Mouse (Mus musculus) forebrain, embryonic 16.5 days (tissue): ENCODE data around the gene Tyms. TPM values are rescaled to one million over a fixed set of nuclear protein-coding genes. Genes with fewer than 3 reads are reported as not detected.

ENCODE experiments used
- ATAC-seq: fragments of 200-750 bp; cut with Nextera tagmentation; 2 replicates; pipeline ENCODE4 v1.8.0; 2017; ENCODE audit warnings: mild to moderate bottlenecking, moderate library complexity
- H3K27ac ChIP-seq: fragments of 300-500 bp; sonication (generic); 2 replicates; pipeline ENCODE4 v1.5.1; 2014; ENCODE audit warnings: low read length, control low read depth
- H3K27me3 ChIP-seq: fragments of 300-500 bp; sonication (generic); replicated peaks from 2 replicates; pipeline ENCODE4 v1.6.1; 2014; ENCODE audit warnings: low read length; ENCODE audit not compliant: control insufficient read depth, insufficient read depth
- H3K36me3 ChIP-seq: fragments of 300-500 bp; sonication (generic); 2 replicates; pipeline ENCODE4 v1.6.1; 2014; ENCODE audit not compliant: control insufficient read depth, insufficient read depth
- H3K4me1 ChIP-seq: fragments of 300-500 bp; sonication (generic); replicated peaks from 2 replicates; pipeline ENCODE4 v1.6.1; 2014; ENCODE audit warnings: low read length; ENCODE audit not compliant: control insufficient read depth, insufficient read depth
- H3K4me2 ChIP-seq: fragments of 300-500 bp; sonication (generic); 2 replicates; pipeline ENCODE4 v1.6.1; 2014; ENCODE audit warnings: mild to moderate bottlenecking, low read length, control low read depth
- H3K4me3 ChIP-seq: fragments of 300-500 bp; sonication (generic); replicated peaks from 2 replicates; pipeline ENCODE4 v1.5.1; 2014; ENCODE audit warnings: mild to moderate bottlenecking, low read length, control low read depth
- H3K9ac ChIP-seq: fragments of 300-500 bp; sonication (generic); replicated peaks from 2 replicates; pipeline ENCODE4 v1.6.1; 2014; ENCODE audit warnings: low read depth, low read length, control low read depth
- H3K9me3 ChIP-seq: fragments of 300-500 bp; sonication (generic); 2 replicates; pipeline ENCODE4 v1.6.1; 2016; ENCODE audit warnings: low read length; ENCODE audit not compliant: control insufficient read depth
- WGBS: fragments of 180-500 bp; shearing (Covaris S2); extraction: QIAGEN DNeasy Blood & Tissue Kit; methylation state at CpG from one replicate; pipeline ENCODE4 v1.1.7; 2014; 5-methylcytosine and 5-hydroxymethylcytosine counted together
- polyA plus RNA-seq: library from polyadenylated mRNA; unstranded; fragments of >200 nt; fragmentation: Nextera tagmentation; extraction: Ambion mirVana; gene quantifications from 2 replicates; pipeline ENCODE4 v1.2.1, GENCODE M21; 2015

Gene Tyms
- polyA plus RNA-seq, result 84.3 and 95.4 TPM in 2 replicates

GRCm38 (mm10) chr5:30072825-30073821 lies at the start of gene Tyms:
Gene Tyms, minus strand, starts transcription at chr5:30073617.
- H3K36me3 ChIP-seq, result no peaks in the 10 kb centered on the region
- H3K4me3 ChIP-seq, result peak within 1 kb of the TSS; percentile 85
- peak within 1 kb of the TSS; percentile 90 for H3K4me2 ChIP-seq
- peak; percentile 95 for ATAC-seq
- no peaks in the 10 kb centered on the region for H3K27me3 ChIP-seq
- WGBS, result under 1% methylated on average over 45 of the region's 45 CpGs
- H3K9me3 ChIP-seq, result no peaks in the 10 kb centered on the region
- peak within 1 kb of the TSS; percentile 72 for H3K9ac ChIP-seq
- H3K27ac ChIP-seq, result peak within 1 kb of the TSS; percentile 80
- H3K4me1 ChIP-seq, result peaks cover 13% of the 10 kb centered on the region

GRCm38 (mm10) chr5:30122481-30122880 lies 49.1 kb upstream of the Tyms start:
- no peak overlapping the region for H3K9ac ChIP-seq
- H3K36me3 ChIP-seq, result peaks cover 54% of the 10 kb centered on the region
- no peak for ATAC-seq
- H3K27ac ChIP-seq, result no peak overlapping the region
- 97% methylated on average over 6 of the region's 6 CpGs for WGBS
- no peaks in the 10 kb centered on the region for H3K9me3 ChIP-seq
- H3K27me3 ChIP-seq, result no peaks in the 10 kb centered on the region
- no peak overlapping the region for H3K4me3 ChIP-seq
- no peak overlapping the region for H3K4me2 ChIP-seq
- H3K4me1 ChIP-seq, result no peaks in the 10 kb centered on the region

- Histone ChIP-seq H3K36me3 (peaks cover 53% of the 10 kb centered on the region), H3K4me2 (no peak overlapping the region), H3K9ac (no peak overlapping the region), H3K9me3 (no peaks in the 10 kb centered on the region), H3K4me3 (no peak overlapping the region), H3K27me3 (no peaks in the 10 kb centered on the region), H3K27ac (no peak overlapping the region), H3K4me1 (no peaks in the 10 kb centered on the region)
- WGBS, result 82% methylated on average over 7 of the region's 7 CpGs
- ATAC-seq, result no peak
Measured at GRCm38 (mm10) chr5:30120106-30120505, 46.7 kb upstream of the Tyms start.

GRCm38 (mm10) chr5:30119163-30119562 lies 45.7 kb upstream of the Tyms start:
- H3K4me2 ChIP-seq, result no peak overlapping the region
- peaks cover 6% of the 10 kb centered on the region for H3K4me1 ChIP-seq
- H3K4me3 ChIP-seq, result no peak overlapping the region
- no peak for ATAC-seq
- H3K27ac ChIP-seq, result no peak overlapping the region
- peaks cover 47% of the 10 kb centered on the region for H3K36me3 ChIP-seq
- no peak overlapping the region for H3K9ac ChIP-seq
- no peaks in the 10 kb centered on the region for H3K27me3 ChIP-seq
- H3K9me3 ChIP-seq, result no peaks in the 10 kb centered on the region
- WGBS, result 82% methylated on average over 6 of the region's 6 CpGs

- peaks cover 9% of the 10 kb centered on the region for H3K4me1 ChIP-seq
- no peak overlapping the region for H3K9ac ChIP-seq
- no peaks in the 10 kb centered on the region for H3K27me3 ChIP-seq
- H3K36me3 ChIP-seq, result peaks cover 43% of the 10 kb centered on the region
- no peaks in the 10 kb centered on the region for H3K9me3 ChIP-seq
- H3K4me3 ChIP-seq, result no peak overlapping the region
- no peak overlapping the region for H3K27ac ChIP-seq
- H3K4me2 ChIP-seq, result no peak overlapping the region
- 84% methylated on average over 1 of the region's 1 CpGs for WGBS
- no peak for ATAC-seq
Measured at GRCm38 (mm10) chr5:30118018-30118417, 44.6 kb upstream of the Tyms start.

GRCm38 (mm10) chr5:30115718-30116117 lies 42.3 kb upstream of the Tyms start:
- Histone ChIP-seq H3K27ac (no peak overlapping the region), H3K36me3 (peaks cover 26% of the 10 kb centered on the region), H3K4me1 (peaks cover 17% of the 10 kb centered on the region), H3K4me2 (no peak overlapping the region), H3K4me3 (no peak overlapping the region), H3K9ac (no peak overlapping the region), H3K9me3 (no peaks in the 10 kb centered on the region), H3K27me3 (no peaks in the 10 kb centered on the region)
- WGBS, result 38% methylated on average over 10 of the region's 10 CpGs
- no peak for ATAC-seq

- Histone ChIP-seq H3K4me2 (peak overlapping the region; percentile 85), H3K4me3 (peak overlapping the region; percentile 56), H3K27ac (no peak overlapping the region), H3K9me3 (no peaks in the 10 kb centered on the region), H3K9ac (peak overlapping the region; percentile 68), H3K4me1 (peaks cover 27% of the 10 kb centered on the region), H3K36me3 (peaks cover 21% of the 10 kb centered on the region), H3K27me3 (no peaks in the 10 kb centered on the region)
- ATAC-seq, result peak; percentile 45
- WGBS, result 6% methylated on average over 28 of the region's 28 CpGs
Measured at GRCm38 (mm10) chr5:30114761-30115140, 41.3 kb upstream of the Tyms start.

- ATAC-seq, result peak; percentile 89
- H3K36me3 ChIP-seq, result peaks cover 16% of the 10 kb centered on the region
Measured at GRCm38 (mm10) chr5:30113881-30114760, 40.7 kb upstream of the Tyms start.

GRCm38 (mm10) chr5:30112533-30113068 lies 39.2 kb upstream of the Tyms start:
- Histone ChIP-seq H3K4me1 (peaks cover 35% of the 10 kb centered on the region), H3K9ac (no peak overlapping the region), H3K27me3 (no peaks in the 10 kb centered on the region), H3K36me3 (peaks cover 5% of the 10 kb centered on the region), H3K4me2 (no peak overlapping the region), H3K9me3 (no peaks in the 10 kb centered on the region), H3K27ac (no peak overlapping the region), H3K4me3 (no peak overlapping the region)
- 90% methylated on average over 3 of the region's 3 CpGs for WGBS
- ATAC-seq, result no peak

More at GRCm38 (mm10) chr5:30113881-30114760, 40.7 kb upstream of the Tyms start:
- Histone ChIP-seq H3K4me1 (peaks cover 28% of the 10 kb centered on the region), H3K27me3 (no peaks in the 10 kb centered on the region), H3K4me3 (peak overlapping the region; percentile 56), H3K4me2 (peak overlapping the region; percentile 85), H3K27ac (no peak overlapping the region), H3K9ac (peak overlapping the region; percentile 68), H3K9me3 (no peaks in the 10 kb centered on the region)
- 5% methylated on average over 95 of the region's 103 CpGs for WGBS
